8 mouse cellular contexts compared by ENCODE assay signal in genomic region chr1:137898397-137898796, GRCm38 (mm10).
DNase-seq lines count a peak whose midpoint lies in the region; ATAC-seq lines count a peak whose summit lies in the region.

No protein-coding gene starts in this region.

- ATAC-seq in embryonic facial prominence, embryonic 11.5 days (replicated peaks; ENCODE audit: insufficient number of reproducible peaks, low FRiP score, low TSS enrichment, low read depth) = peak; percentile 91
- peak; percentile 97 for ATAC-seq in intestine, embryonic 16.5 days

- peak overlapping the region; percentile 43 for H3K4me3 ChIP-seq in embryonic facial prominence, embryonic 11.5 days (ENCODE audit: low read depth, low read length)
- H3K4me3 ChIP-seq in intestine, embryonic 16.5 days (ENCODE audit: low read length) = peak overlapping the region; percentile 50

- H3K4me2 ChIP-seq in embryonic facial prominence, embryonic 11.5 days (ENCODE audit: low read depth, low read length) = peak overlapping the region; percentile 8; the same call in 1 of the 2 replicates
- H3K4me2 ChIP-seq in intestine, embryonic 16.5 days (ENCODE audit: low read depth, low read length) = peak overlapping the region; percentile 61

- H3K27ac ChIP-seq in embryonic facial prominence, embryonic 11.5 days (replicated peaks; ENCODE audit: low read depth, low read length) = peak overlapping the region; percentile 77
- H3K27ac ChIP-seq in intestine, embryonic 16.5 days (ENCODE audit: low read length) = peak overlapping the region; percentile 89

- peak; percentile 86 to 90 for DNase-seq in adrenal gland, postnatal 36 days
- DNase-seq in embryonic facial prominence, embryonic 11.5 days (ENCODE audit: low spot score) = peak; percentile 91
- peak; percentile 44 for DNase-seq in gonadal fat pad, adult 2 months (ENCODE audit: low read depth)
- DNase-seq in left cerebral cortex, postnatal 25 days (ENCODE audit: low spot score in 2 of 2) = peak; percentile 91 to 98
- DNase-seq in mesoderm, embryonic 11.5 days (ENCODE audit: low read depth, low spot score) = peak; percentile 92
- DNase-seq in right cerebral cortex, postnatal 25 days = peak; percentile 88
- DNase-seq in yolk sac, embryonic 10.5 days (ENCODE audit: low spot score) = peak; percentile 67

- peak overlapping the region; percentile 70 for H3K9ac ChIP-seq in embryonic facial prominence, embryonic 11.5 days (replicated peaks; ENCODE audit: low read length)
- peak overlapping the region; percentile 58 for H3K9ac ChIP-seq in intestine, embryonic 16.5 days (ENCODE audit: low read depth, low read length)

- H3K36me3 ChIP-seq in embryonic facial prominence, embryonic 11.5 days (replicated peaks; ENCODE audit: control insufficient read depth, insufficient read depth, low read depth, low read length) = no peaks in the 10 kb centered on the region
- H3K36me3 ChIP-seq in intestine, embryonic 16.5 days (ENCODE audit: control insufficient read depth, insufficient read depth, low read length) = no peaks in the 10 kb centered on the region

- no peaks in the 10 kb centered on the region for H3K9me3 ChIP-seq in embryonic facial prominence, embryonic 11.5 days (replicated peaks; ENCODE audit: control insufficient read depth, low read length)
- H3K9me3 ChIP-seq in intestine, embryonic 16.5 days (ENCODE audit: control insufficient read depth, low read length) = no peaks in the 10 kb centered on the region

- no peaks in the 10 kb centered on the region for H3K27me3 ChIP-seq in embryonic facial prominence, embryonic 11.5 days (ENCODE audit: control insufficient read depth, insufficient read depth, low read length)
- no peaks in the 10 kb centered on the region for H3K27me3 ChIP-seq in intestine, embryonic 16.5 days (replicated peaks; ENCODE audit: control insufficient read depth, insufficient read depth, low read length)

- intact Hi-C loops in left cerebral cortex, postnatal 25 days (cut with DNase I) = loop anchor here (2.0 to 5.0 kb wide), 3 partner anchors 111 to 234 kb away; no protein-coding TSS in a partner anchor

- H3K4me1 ChIP-seq in embryonic facial prominence, embryonic 11.5 days (ENCODE audit: control insufficient read depth, insufficient read depth, low read length) = no peaks in the 10 kb centered on the region
- peaks cover 3% of the 10 kb centered on the region for H3K4me1 ChIP-seq in intestine, embryonic 16.5 days (ENCODE audit: control insufficient read depth, insufficient read depth, low read length)

- under 1% methylated on average over 11 of the region's 11 CpGs for WGBS in embryonic facial prominence, embryonic 11.5 days
- under 1% methylated on average over 11 of the region's 11 CpGs for WGBS in intestine, embryonic 16.5 days

Comparison
In these comparisons a context has a peak if more than half of its experiments do, and no peak if none do; other contexts are left out.
1. Peak in every context shown above with its lines: DNase-seq, ATAC-seq, H3K4me3 ChIP-seq and H3K27ac ChIP-seq.
2. DNase-seq: peak in every context shown above with its lines; median percentile 94 in left cerebral cortex, postnatal 25 days; 92 in mesoderm, embryonic 11.5 days; 91 in embryonic facial prominence, embryonic 11.5 days; 88 in adrenal gland, postnatal 36 days; 88 in right cerebral cortex, postnatal 25 days; 67 in yolk sac, embryonic 10.5 days; 44 in gonadal fat pad, adult 2 months.